Mouse (Mus musculus) CH12.LX (cell line): ENCODE results near the gene Arl15. TPM values are rescaled to one million over a fixed set of nuclear protein-coding genes. Genes with fewer than 3 reads are reported as not detected.

ENCODE experiments used
- DNase-seq: peaks from one replicate; pipeline ENCODE4 v3.0.0-alpha.2; 2013; ENCODE audit errors: extremely low read depth
- H3K27ac ChIP-seq: 2 replicates; pipeline ENCODE4 v1.5.1; 2012; ENCODE audit warnings: low read depth, mild to moderate bottlenecking, control low read depth, moderate library complexity; ENCODE audit not compliant: insufficient read depth
- H3K27me3 ChIP-seq: replicated peaks from 2 replicates; pipeline ENCODE3; 2012; ENCODE audit warnings: inconsistent platforms
- H3K36me3 ChIP-seq, 2 experiments: replicated peaks in 1 of 2; 2 replicates each; pipeline versions ENCODE3 to v1.6.1; 2012; ENCODE audit warnings: inconsistent platforms in 1 of 2, low read length in 1 of 2, mild to moderate bottlenecking in 1 of 2, mixed read lengths in 1 of 2, moderate library complexity in 1 of 2; ENCODE audit not compliant: control insufficient read depth in 1 of 2, insufficient read depth in 1 of 2
- H3K4me1 ChIP-seq, 2 experiments: 2 replicates each; pipeline ENCODE4 v1.6.1; 2012; ENCODE audit warnings: inconsistent platforms in 1 of 2, moderate library complexity in 1 of 2; ENCODE audit not compliant: insufficient read depth in 2 of 2, control insufficient read depth in 1 of 2
- H3K4me2 ChIP-seq: 2 replicates; pipeline ENCODE4 v1.6.1; 2012; ENCODE audit warnings: low read depth, mild to moderate bottlenecking, control low read depth; ENCODE audit not compliant: poor library complexity, insufficient read depth, severe bottlenecking
- H3K4me3 ChIP-seq, 3 experiments: fragments of 150-350 bp in 1 of 3; sonication (generic) in 1 of 3; replicated peaks in 1 of 3; 2 replicates each; pipeline versions ENCODE3 to v1.5.1; 2011 to 2012; ENCODE audit warnings: low read depth in 2 of 3, low read length in 2 of 3, mild to moderate bottlenecking in 2 of 3, moderate library complexity in 2 of 3, control low read depth in 1 of 3, improper control_type of control experiment in 1 of 3, inconsistent platforms in 1 of 3, mixed read lengths in 1 of 3; ENCODE audit not compliant: poor library complexity in 1 of 3
- H3K79me2 ChIP-seq: replicated peaks from 2 replicates; pipeline ENCODE4 v1.6.1; 2012; ENCODE audit warnings: mild to moderate bottlenecking, moderate library complexity; ENCODE audit not compliant: control insufficient read depth, poor library complexity, insufficient read depth, severe bottlenecking; ENCODE audit errors: extremely low read depth
- H3K9ac ChIP-seq: 2 replicates; pipeline ENCODE4 v1.6.1; 2012; ENCODE audit warnings: low read depth, mild to moderate bottlenecking, control low read depth, moderate library complexity; ENCODE audit not compliant: insufficient read depth
- H3K9me3 ChIP-seq: replicated peaks from 2 replicates; pipeline ENCODE3; 2012; ENCODE audit warnings: low read length, inconsistent platforms, mixed read lengths
- GABPA ChIP-seq: IDR thresholded peaks from 2 replicates; pipeline ENCODE4 v1.6.1; 2012; ENCODE audit warnings: low read depth, low read length, improper control_type of control experiment, inconsistent platforms; ENCODE audit not compliant: insufficient replicate concordance
- HCFC1 ChIP-seq: IDR thresholded peaks from 2 replicates; pipeline ENCODE4 v1.6.1; 2012; ENCODE audit warnings: low read depth, mild to moderate bottlenecking, inconsistent platforms, low read length, improper control_type of control experiment
- JUND ChIP-seq: conservative IDR thresholded peaks from 2 replicates; pipeline ENCODE4 v1.6.1; 2011; ENCODE audit warnings: low read depth, low read length, improper control_type of control experiment
- MAX ChIP-seq: IDR thresholded peaks from 2 replicates; pipeline ENCODE4 v1.6.1; 2011; ENCODE audit warnings: low read length, improper control_type of control experiment
- MAZ ChIP-seq: IDR thresholded peaks from 2 replicates; pipeline ENCODE4 v1.6.1; 2012; ENCODE audit warnings: low read depth, mild to moderate bottlenecking, inconsistent platforms, low read length, improper control_type of control experiment, moderate library complexity
- MEF2A ChIP-seq: IDR thresholded peaks from 2 replicates; pipeline ENCODE4 v1.6.1; 2014; ENCODE audit warnings: low read depth, mild to moderate bottlenecking, inconsistent platforms, low read length, improper control_type of control experiment, borderline replicate concordance
- MXI1 ChIP-seq: IDR thresholded peaks from 2 replicates; pipeline ENCODE4 v1.6.1; 2011; ENCODE audit warnings: mild to moderate bottlenecking, low read depth, low read length, improper control_type of control experiment
- NELFE ChIP-seq: IDR thresholded peaks from 2 replicates; pipeline ENCODE4 v1.6.1; 2011; ENCODE audit warnings: low read depth, low read length, improper control_type of control experiment
- NRF1 ChIP-seq: IDR thresholded peaks from 2 replicates; pipeline ENCODE4 v1.6.1; 2014; ENCODE audit warnings: low read depth, mild to moderate bottlenecking, inconsistent platforms, low read length, improper control_type of control experiment, moderate library complexity
- PAX5 ChIP-seq: IDR thresholded peaks from 2 replicates; pipeline ENCODE4 v1.6.1; 2012; ENCODE audit warnings: low read length, inconsistent platforms, mixed read lengths
- POLR2A ChIP-seq: IDR thresholded peaks from 2 replicates; pipeline ENCODE4 v1.6.1; 2011; ENCODE audit warnings: low read depth, mild to moderate bottlenecking, improper control_type of control experiment, low read length
- ZKSCAN1 ChIP-seq: IDR thresholded peaks from 2 replicates; pipeline ENCODE4 v1.6.1; 2012; ENCODE audit warnings: low read depth, inconsistent platforms, low read length, improper control_type of control experiment, borderline replicate concordance
- ZMIZ1 ChIP-seq: IDR thresholded peaks from 2 replicates; pipeline ENCODE4 v1.6.1; 2012; ENCODE audit warnings: low read depth, mild to moderate bottlenecking, inconsistent platforms, low read length, improper control_type of control experiment
- dilution Hi-C: fragments of 300-500 bp; cut with MboI; formaldehyde crosslinking; loops from 2 replicates; pipeline ENCODE4 v1.14.3; 2020; ENCODE audit warnings: low sequenced_read_pairs; ENCODE audit not compliant: extremely low pct_unique_long_range_greater_than_20kb, extremely low pct_ligation_motif_present
- in situ Hi-C: fragments of 300-500 bp; cut with MboI; formaldehyde crosslinking; loops from 3 replicates; pipeline ENCODE4 v1.14.3; 2019; ENCODE audit warnings: low sequenced_read_pairs, low pct_ligation_motif_present, low pct_unique_long_range_greater_than_20kb, mixed read lengths
- polyA plus RNA-seq: library from polyadenylated mRNA; unstranded; fragments of >175 nt; gene quantifications from 2 replicates; pipeline ENCODE4 v1.2.1, GENCODE M21; 2012; ENCODE audit warnings: low read depth; ENCODE audit not compliant: insufficient read length
- total RNA-seq, 2 experiments: library from RNA; depleted of rRNA; stranded (reverse); fragments of 300-350 nt in 1 of 2; fragments of >200 nt in 1 of 2; gene quantifications; 2 replicates each; pipeline ENCODE4 v1.2.3; 2012 to 2014

The Arl15 gene
- total and polyA plus RNA-seq, 3 experiments: 2.2 to 5.2 (median 4.8) TPM

GRCm38 (mm10) chr13:113858667-113859391, 64.5 kb downstream of the Arl15 start:
- no peaks in the 10 kb centered on the region for H3K9me3 ChIP-seq
- no peaks in the 10 kb centered on the region for H3K4me1 ChIP-seq
- in situ Hi-C loops (no loop called here), dilution Hi-C loops (no loop called here)
- no peaks in the 10 kb centered on the region for H3K27me3 ChIP-seq
- no peak overlapping the region for H3K9ac ChIP-seq
- peaks cover 0 to 12% of the 10 kb centered on the region in 2 experiments for H3K36me3 ChIP-seq
- DNase-seq: no peak
- H3K4me3 ChIP-seq: no peak overlapping the region
- TF ChIP-seq NRF1: no peak
- no peak for TF ChIP-seq MEF2A
- no peak for TF ChIP-seq HCFC1
- TF ChIP-seq MXI1: no peak
- no peak for TF ChIP-seq JUND
- no peak for TF ChIP-seq GABPA
- TF ChIP-seq MAX: no peak
- no peak overlapping the region for H3K4me2 ChIP-seq
- no peak overlapping the region for H3K27ac ChIP-seq
- no peaks in the 10 kb centered on the region for H3K79me2 ChIP-seq

GRCm38 (mm10) chr13:113859392-113859776, 65.1 kb downstream of the Arl15 start:
- Histone ChIP-seq H3K9ac (no peak overlapping the region), H3K27me3 (no peaks in the 10 kb centered on the region), H3K79me2 (no peaks in the 10 kb centered on the region), H3K36me3 (peaks cover 0 to 12% of the 10 kb centered on the region in 2 experiments), H3K27ac (no peak overlapping the region), H3K4me3 (no peak overlapping the region), H3K9me3 (no peaks in the 10 kb centered on the region), H3K4me2 (no peak overlapping the region), H3K4me1 (no peaks in the 10 kb centered on the region)
- no peak for DNase-seq
- in situ Hi-C loops: no loop called here
- dilution Hi-C loops: no loop called here
- TF ChIP-seq MAZ (no peak), ZKSCAN1 (no peak), NELFE (no peak)

- dilution Hi-C loops: no loop called here
- Histone ChIP-seq H3K79me2 (no peaks in the 10 kb centered on the region), H3K9me3 (no peaks in the 10 kb centered on the region)
- TF ChIP-seq MEF2A: no peak
- TF ChIP-seq ZMIZ1: no peak
- TF ChIP-seq MAX: no peak
- TF ChIP-seq POLR2A: no peak
- TF ChIP-seq PAX5: no peak
- TF ChIP-seq, all 38 proteins: peak for 0
- Histone ChIP-seq H3K36me3 (peaks cover 0 to 9% of the 10 kb centered on the region in 2 experiments), H3K4me1 (no peaks in the 10 kb centered on the region), H3K9ac (no peak overlapping the region), H3K4me3 (no peak overlapping the region), H3K4me2 (no peak overlapping the region), H3K27ac (no peak overlapping the region), H3K27me3 (no peaks in the 10 kb centered on the region)
- DNase-seq: no peak
- in situ Hi-C loops: no loop called here
Observed at GRCm38 (mm10) chr13:113860816-113861215, 66.5 kb downstream of the Arl15 start.
